Mouse (Mus musculus): ENCODE data around the gene Klf12.

GRCm38 (mm10) chr14:100045431-100045830 lies 239.0 kb downstream of the Klf12 start:
- no peak for TF ChIP-seq POLR2A (IDR thresholded peaks at IDR 0.05; ENCODE audit: low read depth, low read length)
- TF ChIP-seq KAT2A (IDR thresholded peaks at IDR 0.05; ENCODE audit: insufficient replicate concordance, low read length): no peak

Measured in CH12.LX (cell line).